Mouse (Mus musculus) kidney, postnatal 4 days (tissue): ENCODE measurements around the gene Med9.

Experiments
- DNase-seq, 2 experiments: peaks; one replicate each; pipeline ENCODE4 v3.0.0; 2021; ENCODE audit warnings: mixed read lengths in 2 of 2

Gene Med9

DNA sequence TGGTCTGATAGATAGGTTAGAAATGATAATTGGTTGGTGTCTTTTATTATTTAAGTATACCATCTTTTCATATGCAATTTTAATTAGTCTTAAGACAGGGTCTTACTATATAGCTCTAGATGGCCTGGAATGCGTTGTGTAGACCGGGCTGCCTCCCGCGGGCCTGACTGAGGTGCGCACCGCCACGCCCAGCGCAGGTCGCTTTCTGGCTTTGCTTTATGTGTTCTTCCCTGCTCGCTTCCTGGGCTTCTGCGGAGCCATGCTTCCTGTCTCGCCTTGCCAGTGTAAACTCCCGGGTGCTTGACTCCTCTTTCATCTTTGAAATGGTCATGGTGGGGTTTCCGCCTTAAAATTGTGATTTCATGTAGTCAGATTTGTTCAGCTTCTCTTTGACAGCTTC, 4.9 kb downstream of the Med9 start:
- no peak for DNase-seq

DNA sequence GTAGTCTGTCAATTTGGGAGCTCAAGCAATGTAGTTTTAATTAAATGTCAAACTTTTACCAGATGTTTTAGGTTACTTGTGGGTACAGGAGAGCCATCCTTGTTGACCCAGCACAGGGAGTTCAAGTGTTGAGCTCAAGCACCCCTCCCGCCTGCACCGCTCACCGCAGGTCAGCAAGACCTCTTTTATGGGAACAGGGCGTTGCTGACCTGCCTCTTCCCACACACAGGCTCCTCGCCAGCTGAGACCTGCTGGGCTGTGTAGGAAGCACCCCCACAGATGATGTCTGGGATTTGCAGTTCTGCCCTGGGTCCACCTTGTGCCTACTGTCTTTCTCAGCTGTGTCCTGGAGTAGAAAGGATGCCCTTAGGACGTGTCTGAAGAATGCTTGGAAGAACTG, 8.7 kb downstream of the Med9 start:
- peak; percentile 29 to 56 for DNase-seq

DNA sequence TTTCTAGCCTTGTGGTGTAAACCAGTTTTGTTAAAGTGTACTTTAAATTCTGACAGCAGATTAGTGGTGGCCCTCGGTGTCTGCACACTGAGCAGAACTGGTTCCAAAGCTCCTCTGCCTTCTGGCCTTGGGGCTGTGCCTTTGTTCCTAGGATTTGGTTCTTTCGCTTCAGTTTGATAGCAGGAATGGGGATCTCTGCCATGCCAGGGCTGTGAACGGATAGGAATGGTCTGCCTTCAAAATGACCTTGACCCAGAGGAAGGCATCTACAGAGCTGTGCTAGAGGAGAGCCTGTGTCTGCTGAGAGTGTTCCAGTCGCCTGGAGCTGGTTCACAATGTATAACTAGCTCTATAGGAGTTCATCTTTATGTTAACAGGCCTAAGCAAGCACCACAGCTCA, 11.4 kb downstream of the Med9 start:
- DNase-seq: no peak

DNA sequence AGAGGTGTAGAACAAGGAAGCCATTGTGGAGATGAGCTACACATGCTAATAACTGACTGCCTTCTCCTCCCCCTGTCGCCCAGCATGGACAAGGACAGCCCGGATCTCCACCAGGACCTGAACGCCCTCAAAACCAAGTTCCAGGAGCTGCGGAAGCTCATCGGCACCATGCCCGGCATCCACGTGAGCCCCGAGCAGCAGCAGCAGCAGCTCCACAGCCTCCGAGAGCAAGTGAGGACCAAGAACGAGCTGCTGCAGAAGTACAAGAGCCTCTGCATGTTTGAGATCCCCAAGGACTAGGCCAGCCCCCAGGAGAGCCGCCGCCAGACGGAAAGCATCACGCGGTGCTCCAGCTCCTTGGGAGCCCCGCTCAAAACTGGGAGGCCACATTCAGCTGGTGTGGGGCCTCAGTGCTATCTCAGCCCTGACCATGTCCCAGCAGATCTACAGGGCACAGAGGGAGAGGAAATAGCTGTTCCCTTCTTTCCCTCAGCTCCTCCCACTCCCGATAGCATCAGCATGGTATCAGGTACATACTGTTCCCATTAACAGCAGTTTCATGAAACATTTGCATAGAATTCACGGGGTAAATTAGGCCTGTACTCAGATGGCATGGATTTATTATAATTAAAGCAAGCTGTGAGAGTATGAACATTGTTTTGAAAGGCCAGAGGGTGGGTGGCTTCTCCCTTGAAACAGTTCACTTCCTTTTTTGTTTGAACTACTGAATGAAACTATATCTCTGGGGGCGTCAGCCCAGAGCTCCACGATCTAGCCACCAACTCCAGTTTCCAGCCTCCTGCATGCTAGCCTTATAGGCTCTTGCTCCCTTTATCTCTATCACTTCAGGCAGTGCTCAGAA, 12.7 kb downstream of the Med9 start:
- DNase-seq: no peak

DNA sequence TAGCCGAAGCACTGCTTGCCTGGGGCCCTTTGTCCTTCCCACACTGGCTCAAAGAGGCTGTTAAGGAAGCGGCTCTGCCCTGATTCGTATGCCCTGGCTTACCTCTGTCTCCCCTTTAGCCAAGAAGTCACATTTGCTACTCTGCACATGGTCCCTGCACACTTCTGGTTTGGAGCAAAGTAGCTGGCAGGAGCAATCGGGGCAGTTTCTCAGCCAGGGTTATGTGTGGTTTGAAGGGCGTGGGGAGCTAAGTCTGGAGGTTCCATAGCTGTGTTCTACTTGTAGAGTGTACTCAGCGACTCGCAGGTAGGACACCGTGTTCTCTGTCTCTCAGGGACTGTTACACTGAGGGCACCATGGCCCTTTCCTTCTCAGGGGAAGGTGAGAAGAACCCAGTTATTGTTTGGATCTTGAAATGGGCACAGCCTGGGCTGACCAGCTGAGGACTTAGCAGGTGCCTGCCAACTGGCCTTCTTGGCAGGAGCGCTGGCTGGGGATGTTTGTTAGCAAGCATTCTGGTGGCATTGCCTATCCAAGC, 13.4 kb downstream of the Med9 start:
- no peak for DNase-seq

DNA sequence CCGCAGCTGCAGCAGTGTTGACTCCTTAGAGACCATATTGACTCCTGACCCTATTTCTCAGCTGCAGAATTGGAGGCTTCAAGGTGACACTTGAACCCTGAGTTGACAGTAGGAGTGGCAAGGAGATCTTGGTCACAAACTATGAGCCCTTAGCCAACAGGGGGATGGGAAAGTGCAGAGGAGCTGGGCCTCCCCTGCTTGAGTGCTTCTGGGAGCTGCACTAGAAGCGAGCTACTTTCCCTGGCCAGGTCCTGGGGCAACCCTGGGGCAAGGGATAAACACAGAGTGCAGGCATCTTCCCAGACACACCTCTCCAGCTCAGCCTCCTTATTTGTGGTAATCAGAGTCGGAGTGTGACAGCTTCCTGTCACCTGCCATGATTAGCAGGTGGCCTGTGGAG, 14.6 kb downstream of the Med9 start:
- no peak for DNase-seq

DNA sequence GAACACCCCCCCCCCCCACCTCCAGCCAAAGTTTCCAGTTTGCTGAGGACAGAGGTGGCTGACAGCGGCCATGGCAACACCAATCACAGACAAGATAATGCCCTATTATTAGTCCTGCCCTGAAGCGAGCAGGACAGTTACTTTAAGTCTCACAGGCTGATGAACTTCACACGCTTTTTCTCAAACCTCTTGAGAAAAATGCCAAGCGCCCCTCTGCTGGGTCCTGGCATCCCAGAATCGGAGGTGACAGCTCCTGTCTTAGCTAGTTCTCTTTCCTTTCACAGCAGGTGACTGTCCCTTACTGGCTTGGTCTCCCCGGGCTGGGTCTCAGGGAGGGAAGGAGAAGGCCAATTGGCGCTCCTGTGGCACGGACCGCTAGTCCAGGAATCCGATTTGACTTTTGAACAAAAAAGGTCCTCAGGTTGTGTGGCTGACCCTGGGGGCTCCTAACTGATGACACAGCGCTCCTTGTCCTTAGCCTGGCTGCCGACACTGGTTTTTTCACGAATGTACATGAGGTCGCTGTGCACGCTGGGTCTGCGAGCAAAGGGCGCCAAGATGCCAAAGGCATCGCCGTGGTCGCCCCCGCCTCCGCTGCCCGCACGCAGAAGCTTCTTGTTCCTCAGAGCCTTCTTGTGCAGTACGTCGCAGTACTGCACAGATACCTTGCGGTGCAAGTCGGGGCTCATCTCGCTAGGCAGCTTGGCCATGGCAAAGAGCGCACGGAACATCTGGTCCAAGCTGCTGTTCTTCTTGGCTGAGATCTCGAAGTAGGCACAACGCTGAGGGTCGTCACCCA, 15.6 kb downstream of the Med9 start:
- peak in 1 of 2 experiments; percentile 44 for DNase-seq

DNA sequence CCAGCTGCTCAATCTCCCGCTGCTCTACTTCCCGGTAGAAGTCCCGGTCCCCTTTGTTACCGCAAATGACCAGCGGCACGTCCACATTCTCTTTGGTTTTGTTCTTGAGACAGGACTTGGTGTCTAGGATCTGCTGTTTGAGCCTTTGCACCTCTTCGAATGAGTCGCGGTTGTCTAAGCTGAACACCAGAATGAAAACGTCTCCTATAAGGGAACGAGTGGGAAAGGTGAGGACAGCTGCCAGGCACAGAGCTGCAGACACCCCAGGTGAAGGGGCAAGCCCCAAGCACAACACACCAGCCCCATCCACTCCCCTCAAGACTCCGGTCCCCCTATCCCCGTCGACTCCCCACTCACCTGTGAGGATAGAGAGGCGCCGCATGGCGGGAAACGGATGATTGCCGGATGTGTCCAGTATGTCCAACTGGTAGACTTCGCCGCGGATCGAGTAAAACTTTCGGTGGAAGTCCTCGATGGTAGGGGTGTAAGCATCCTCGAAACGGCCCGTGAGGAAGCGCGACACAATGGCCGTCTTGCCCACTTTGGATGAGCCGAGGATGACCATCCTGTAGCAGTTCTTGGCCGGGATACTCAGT, 16.3 kb downstream of the Med9 start:
- DNase-seq: peak; percentile 48 to 62

DNA sequence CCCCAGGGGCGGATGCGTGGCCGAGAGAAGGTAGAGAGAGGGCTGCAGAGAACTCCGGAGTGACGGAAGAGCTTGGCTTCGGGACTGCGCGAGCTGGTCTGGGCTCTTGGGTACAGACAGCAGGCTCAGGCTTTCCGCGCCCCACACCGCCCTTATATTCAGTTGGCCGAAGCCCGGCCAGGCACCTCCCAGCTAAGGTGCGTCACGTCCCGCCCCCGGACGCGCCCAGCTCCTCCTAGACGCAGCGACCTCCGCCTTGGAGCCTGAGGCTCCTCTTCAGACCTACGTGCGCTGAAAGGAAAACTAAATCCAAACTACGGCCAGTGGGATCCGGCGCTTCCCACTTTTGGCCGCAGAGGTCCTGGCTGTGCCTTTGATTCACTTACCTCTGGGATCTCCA, 16.8 kb downstream of the Med9 start, which contains the start of gene Rasd1:
Rasd1 (minus strand) TSS at position 127 of the 400 bp plus-strand sequence.
- peak; percentile 88 to 93 for DNase-seq

DNA sequence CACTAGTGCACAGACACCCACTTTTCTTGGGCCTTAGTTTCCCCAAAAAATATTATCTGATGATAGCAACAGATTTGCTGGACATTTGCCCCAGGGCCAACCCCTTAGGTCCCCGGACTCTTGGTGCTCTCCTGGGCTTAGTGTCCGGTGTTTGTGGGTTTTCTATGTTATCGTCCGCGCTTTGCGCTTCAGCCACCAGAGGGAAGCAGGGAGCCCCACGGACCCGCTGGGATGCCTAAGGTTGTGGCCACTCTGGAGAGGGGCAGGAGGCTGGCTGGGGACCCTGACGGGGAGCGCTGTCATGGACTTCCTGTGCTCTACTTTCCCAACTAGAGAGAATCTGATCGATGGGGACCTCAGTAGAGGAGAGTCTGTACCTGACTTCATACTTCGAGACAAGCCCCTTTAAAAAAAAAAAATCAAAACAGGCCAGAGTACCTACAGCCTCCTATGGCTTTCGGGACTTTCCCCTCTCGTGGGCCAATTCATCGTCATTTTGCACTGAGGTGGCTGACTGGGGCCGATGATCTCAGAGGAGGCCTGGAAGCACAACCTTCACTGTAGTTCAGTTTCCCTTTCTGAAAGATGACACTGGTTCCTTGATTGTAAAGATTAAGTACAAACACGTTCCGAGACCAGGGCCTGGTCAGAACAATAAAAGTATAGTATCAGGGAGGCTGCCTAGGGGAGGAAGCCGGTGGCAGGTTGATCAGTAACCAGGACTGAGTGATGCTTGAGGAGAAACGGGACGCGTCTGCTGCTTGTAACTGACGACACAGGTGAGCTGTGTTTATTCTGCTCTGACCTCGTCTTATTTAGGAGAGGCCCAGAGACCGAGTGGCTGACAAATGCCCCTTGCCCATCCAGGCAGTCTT, 17.5 kb downstream of the Med9 start:
- DNase-seq: peak; percentile 90 to 92

DNA sequence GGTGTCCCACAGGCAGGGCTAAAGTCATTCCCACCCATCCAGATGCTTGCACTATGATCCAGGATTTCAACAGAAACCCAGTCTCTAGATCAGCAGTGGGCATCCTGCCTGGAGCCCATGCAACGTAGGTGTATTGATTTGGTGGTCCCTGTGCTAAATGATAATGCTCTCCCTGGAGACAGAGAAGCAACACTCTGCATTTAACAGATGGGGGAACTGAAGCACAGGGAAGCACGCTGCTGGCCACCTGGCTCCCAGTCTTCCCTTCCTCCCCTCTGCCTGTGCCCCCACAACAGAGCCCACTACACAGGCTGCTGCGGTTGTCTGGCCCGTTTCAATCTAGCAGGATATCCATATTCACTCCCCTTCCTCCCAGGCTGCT, 18.1 kb downstream of the Med9 start:
- DNase-seq: no peak

DNA sequence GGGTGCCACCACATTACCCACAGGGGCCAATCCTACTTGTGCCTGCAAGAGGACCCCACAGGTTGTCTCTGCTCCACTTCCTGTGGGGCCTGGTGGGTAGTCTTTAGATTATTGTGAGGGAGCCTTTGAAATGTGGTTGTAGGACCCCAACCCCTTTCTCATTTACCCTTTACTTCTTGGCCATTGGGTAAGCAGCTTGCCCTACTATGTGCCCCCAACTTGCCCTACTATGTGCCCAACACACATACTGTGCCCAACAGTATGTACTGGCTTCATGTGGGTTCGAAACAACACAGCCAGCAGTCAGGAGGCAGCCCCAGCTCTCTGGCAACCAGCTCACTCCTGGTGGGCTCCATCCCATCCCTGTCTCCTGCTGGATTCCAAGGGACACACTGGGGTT, 19.8 kb downstream of the Med9 start:
- no peak for DNase-seq

DNA sequence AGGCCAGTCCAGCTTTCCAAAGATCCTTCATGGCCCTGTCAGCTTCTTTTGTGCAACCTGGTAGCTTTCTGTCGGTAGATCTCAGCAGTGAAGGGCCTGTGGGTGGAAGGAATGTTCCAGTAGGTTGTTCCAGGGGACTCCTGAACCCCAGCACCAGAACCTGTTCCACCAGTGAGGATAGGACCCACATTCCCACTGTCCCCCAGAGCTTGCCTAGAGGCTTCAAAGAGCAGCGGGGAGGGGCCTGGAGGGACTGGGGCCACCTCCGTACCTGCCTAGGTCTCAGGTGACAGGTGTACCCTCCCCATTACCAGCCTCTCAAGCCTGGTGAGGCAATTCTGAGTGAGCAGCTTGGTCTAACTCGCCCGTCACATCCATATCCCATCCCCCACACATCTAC, 22.8 kb downstream of the Med9 start:
- DNase-seq: no peak

DNA sequence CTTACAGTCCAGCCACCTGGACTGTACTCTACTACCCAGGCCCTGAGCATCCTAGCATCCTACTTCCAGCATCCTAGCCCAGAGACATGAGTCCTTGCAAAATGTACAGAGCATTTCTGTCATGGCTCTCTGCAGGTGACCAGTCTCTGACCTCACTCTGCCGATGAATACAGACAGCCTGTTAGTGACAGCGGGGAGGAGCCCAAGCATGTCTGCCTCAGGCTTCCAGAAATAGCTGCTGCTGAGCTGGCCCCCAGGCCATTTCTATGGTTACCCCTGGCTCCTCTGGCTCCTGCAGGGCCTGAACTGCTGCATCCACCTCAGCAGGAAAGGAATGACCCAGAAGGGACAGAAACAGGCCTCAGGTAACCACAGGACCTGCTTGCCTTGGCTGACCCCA, 23.7 kb downstream of the Med9 start:
- DNase-seq: no peak

DNA sequence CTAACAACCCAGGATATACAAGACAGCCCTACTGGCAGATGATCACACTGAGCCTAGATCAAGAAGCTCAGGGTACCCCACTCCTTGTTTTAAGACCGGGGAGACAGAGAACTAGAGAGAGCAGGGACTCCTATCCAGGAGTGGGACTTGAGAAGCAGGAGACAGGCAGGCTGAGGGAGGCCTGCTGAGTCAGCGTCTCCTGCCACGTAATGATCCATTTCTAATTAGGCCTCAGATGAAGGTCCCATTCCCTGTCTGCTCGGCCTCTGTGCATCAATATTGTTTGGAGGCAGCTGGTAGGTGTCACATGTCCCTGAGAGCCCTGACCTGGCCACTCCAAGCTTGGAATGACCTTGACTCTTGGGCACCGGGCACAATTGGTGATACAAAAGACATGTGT, 25.4 kb downstream of the Med9 start:
- DNase-seq: no peak

DNA sequence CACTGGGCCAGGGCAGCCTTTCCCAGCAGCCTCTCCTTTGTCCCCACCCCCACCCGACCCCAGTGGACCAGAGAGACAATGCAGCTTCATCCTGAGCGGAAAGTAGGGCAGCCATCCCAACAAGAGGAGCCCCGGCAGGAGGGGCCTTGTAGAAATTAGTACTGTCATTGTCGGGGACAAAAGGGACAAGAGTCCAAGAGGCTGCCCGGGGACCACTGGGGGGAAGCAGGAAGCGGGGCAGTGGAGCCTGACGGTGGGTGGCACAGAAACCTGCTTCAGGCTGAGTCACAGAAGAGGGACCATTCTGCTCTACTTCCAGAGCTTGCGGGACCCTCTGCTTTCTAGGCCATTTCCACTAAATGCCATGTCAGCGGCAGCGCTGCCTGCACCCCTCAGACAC, 27.2 kb downstream of the Med9 start:
- DNase-seq: peak in 1 of 2 experiments; percentile 50

DNA sequence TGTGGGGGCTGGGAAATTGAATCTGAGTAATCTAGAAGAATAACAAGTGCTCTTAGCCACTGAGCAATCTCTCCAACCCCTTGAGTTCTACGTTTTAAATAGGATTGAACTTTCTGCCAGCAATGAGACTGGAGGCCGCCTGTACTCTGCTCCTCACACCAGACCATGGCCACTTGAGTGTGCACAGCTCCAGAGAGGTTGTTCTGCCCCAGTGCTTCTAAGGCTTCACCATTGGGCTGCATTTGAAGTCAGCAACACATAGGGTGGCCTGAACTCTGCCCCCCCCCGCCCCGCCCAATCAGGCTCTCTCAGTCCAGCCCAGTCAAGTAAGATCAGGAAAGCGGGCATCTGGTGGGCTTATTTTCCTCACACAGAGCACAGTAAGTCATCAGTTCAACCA, 29.8 kb downstream of the Med9 start:
- no peak for DNase-seq

DNA sequence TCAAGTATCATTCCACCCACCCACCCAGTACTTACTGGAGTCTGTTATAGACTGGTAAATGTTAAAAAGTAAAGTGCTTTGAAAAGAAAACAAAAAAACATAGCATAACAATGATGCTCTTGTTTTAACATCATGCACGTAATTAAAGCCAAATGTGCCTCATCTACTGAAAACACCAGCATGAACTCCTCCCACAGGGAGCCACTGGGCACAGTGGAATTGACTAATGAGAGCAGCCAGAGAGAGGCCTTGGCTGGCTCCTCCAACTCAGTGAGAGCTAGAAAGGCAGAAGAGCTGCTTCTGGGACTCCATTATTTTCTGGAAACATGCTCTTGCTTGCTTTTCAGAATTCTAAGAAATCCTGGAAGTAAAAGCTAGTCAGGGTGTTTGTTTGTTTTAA, 41.4 kb downstream of the Med9 start:
- DNase-seq: no peak

DNA sequence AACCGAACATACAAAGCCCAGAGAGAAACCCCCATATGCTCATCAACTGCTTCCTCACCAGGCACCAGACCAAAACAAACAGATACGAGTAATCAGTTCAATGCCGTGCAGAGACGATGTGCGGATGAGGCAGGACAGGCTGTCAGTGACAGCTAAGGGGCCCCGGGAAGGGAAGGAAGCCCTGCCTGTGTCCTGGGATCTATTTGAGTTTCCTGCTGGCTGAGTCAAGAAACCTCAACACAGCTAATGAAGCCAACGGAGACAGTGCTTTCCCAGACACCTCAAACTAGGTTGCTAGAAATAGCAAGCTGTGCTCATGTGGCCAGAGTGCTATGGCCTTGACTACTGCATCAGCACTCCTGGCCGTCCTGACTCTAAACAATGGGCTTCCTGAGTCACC, 43.4 kb downstream of the Med9 start:
- DNase-seq: no peak

DNA sequence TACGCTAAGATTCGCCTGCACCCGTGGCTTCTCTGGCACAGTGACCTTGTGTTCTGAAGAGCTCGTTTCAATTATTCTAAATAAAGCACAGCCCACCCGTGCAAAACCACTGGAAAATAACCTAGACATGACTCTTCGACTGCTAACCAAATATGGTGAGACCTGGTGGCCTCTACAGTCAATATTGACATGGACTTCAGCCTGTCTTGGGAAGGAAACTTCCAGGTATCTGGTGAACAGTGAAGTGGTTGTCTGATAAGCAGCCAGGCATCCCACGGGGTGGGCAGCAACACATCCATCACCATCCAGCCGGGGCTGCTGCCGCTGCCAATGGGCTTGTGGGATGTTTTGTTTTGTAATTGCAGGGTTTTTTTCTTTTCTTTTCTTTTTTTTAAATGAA, 46.3 kb downstream of the Med9 start:
- DNase-seq: no peak

DNA sequence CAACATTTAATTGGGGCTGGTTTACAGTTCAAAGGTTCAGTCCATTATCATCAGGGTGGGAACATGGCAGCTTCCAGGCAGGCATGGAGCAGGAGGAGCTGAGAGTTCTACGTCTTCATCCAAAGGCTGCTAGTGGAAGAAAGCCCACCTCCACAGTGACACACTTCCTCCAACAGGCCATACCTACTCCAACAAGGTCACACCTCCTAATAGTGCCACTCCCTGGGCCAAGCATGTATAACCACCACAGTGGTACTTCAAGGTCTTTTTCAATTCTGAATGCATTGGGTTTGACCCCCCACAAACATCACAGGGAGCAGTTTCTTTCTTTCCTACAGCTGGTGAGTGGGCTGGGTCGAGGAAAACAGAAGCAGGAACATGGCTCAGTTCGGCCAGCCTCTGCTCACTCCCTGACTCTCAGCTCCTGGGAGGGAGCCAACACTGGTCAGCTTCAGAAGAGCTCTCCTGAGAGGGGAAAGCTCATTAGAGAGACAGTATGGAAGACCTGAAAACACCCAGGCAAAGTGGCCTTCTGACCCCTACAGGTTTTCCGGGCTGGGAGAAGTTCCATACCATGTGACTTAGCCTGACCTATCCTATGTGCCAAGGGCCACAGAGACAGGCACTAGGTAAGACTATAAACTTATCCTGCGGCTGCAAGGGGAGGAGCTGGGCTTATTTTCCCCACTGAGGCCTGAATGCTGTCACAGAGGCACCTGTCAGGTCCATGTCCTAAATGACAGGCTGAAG, 53.4 kb downstream of the Med9 start:
- no peak for DNase-seq

DNA sequence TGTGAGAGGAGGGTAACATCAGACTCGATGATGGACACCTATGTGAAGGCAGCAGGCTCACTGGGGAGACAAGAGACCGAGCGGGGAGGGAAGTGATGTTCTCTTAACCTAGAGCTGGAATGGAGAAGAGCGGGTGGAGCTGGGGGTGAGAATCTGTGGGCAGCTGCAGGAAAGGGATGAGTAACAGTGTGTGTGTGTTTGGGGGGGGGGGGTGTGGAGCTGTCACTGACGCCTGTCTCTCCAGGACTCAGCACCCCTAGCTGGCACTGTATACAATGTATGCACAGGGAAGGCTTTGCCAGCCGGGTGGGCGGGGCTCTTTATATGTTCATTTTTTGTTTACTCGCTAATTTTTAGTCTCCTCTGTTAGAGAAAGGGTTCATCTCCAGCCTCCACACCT, 55.8 kb downstream of the Med9 start:
- DNase-seq: no peak
